Mouse (Mus musculus) hindbrain, embryonic 15.5 days (tissue): ENCODE data around the gene Prkar2b. TPM values are rescaled to one million over a fixed set of nuclear protein-coding genes. Genes with fewer than 3 reads are reported as not detected.

ENCODE experiments used
- ATAC-seq: fragments of 200-750 bp; cut with Nextera tagmentation; 2 replicates; pipeline ENCODE4 v1.8.0; 2017; ENCODE audit warnings: low read depth, moderate number of reproducible peaks, moderate TSS enrichment; ENCODE audit not compliant: low FRiP score
- H3K27ac ChIP-seq: fragments of 300-500 bp; sonication (generic); replicated peaks from 2 replicates; pipeline ENCODE4 v1.5.1; 2015; ENCODE audit warnings: mild to moderate bottlenecking, inconsistent platforms
- H3K27me3 ChIP-seq: fragments of 300-500 bp; sonication (generic); 2 replicates; pipeline ENCODE4 v1.6.1; 2015; ENCODE audit warnings: control low read depth, inconsistent platforms
- H3K36me3 ChIP-seq: fragments of 300-500 bp; sonication (generic); 2 replicates; pipeline ENCODE4 v1.6.1; 2015; ENCODE audit warnings: control low read depth, inconsistent platforms
- H3K4me1 ChIP-seq: fragments of 300-500 bp; sonication (generic); replicated peaks from 2 replicates; pipeline ENCODE4 v1.6.1; 2015; ENCODE audit warnings: control low read depth, inconsistent platforms
- H3K4me2 ChIP-seq: fragments of 300-500 bp; sonication (generic); 2 replicates; pipeline ENCODE4 v1.6.1; 2015; ENCODE audit warnings: moderate library complexity, mild to moderate bottlenecking, inconsistent platforms
- H3K4me3 ChIP-seq: fragments of 300-500 bp; sonication (generic); 2 replicates; pipeline ENCODE4 v1.5.1; 2015; ENCODE audit warnings: mild to moderate bottlenecking, inconsistent platforms
- H3K9ac ChIP-seq: fragments of 300-500 bp; sonication (generic); 2 replicates; pipeline ENCODE4 v1.6.1; 2015; ENCODE audit warnings: inconsistent platforms
- H3K9me3 ChIP-seq: fragments of 300-500 bp; sonication (generic); 2 replicates; pipeline ENCODE4 v1.6.1; 2016; ENCODE audit warnings: control low read depth, inconsistent platforms
- WGBS: fragments of 180-500 bp; shearing (Covaris S2); methylation state at CpG from one replicate; pipeline ENCODE4 v1.1.7; 2015; 5-methylcytosine and 5-hydroxymethylcytosine counted together
- polyA plus RNA-seq: library from polyadenylated mRNA; unstranded; fragments of >200 nt; fragmentation: Nextera tagmentation; extraction: Ambion mirVana; gene quantifications from 2 replicates; pipeline ENCODE4 v1.2.1, GENCODE M21; 2015

The Prkar2b gene
- polyA plus RNA-seq, 1 experiment from 2014 or later: 138 TPM

- no peaks in the 10 kb centered on the region for H3K36me3 ChIP-seq
- WGBS: under 1% methylated on average over 67 of the region's 71 CpGs
- no peaks in the 10 kb centered on the region for H3K9me3 ChIP-seq
- H3K27ac ChIP-seq: peak within 1 kb of the TSS; percentile 97
- H3K9ac ChIP-seq: peak within 1 kb of the TSS; percentile 81
- no peaks in the 10 kb centered on the region for H3K27me3 ChIP-seq
- peak within 1 kb of the TSS; percentile 74 for H3K4me2 ChIP-seq
- ATAC-seq: peak; percentile 98
- H3K4me3 ChIP-seq: peak within 1 kb of the TSS; percentile 93
- peaks cover 11% of the 10 kb centered on the region; the same call in 1 of the 2 replicates for H3K4me1 ChIP-seq
These were observed 111.1 kb downstream of the Prkar2b start, which contains the start of gene Hbp1 for GRCm38 (mm10) chr12:31949759-31950658. Gene Hbp1, minus strand, starts transcription at chr12:31950535.

GRCm38 (mm10) chr12:31949193-31949741 is 111.8 kb downstream of the Prkar2b start:
- Histone ChIP-seq H3K9me3 (no peaks in the 10 kb centered on the region), H3K4me1 (peaks cover 11% of the 10 kb centered on the region; the same call in 1 of the 2 replicates), H3K36me3 (no peaks in the 10 kb centered on the region), H3K4me3 (peak overlapping the region; percentile 93), H3K27ac (peak overlapping the region; percentile 97), H3K27me3 (no peaks in the 10 kb centered on the region), H3K9ac (peak overlapping the region; percentile 81), H3K4me2 (peak overlapping the region; percentile 72)
- WGBS: 0% methylated on average over 34 of the region's 58 CpGs
- ATAC-seq: peak; percentile 83

GRCm38 (mm10) chr12:31948101-31949000 is 112.7 kb downstream of the Prkar2b start:
- H3K4me3 ChIP-seq: peak overlapping the region; percentile 93
- peaks cover 3% of the 10 kb centered on the region; the same call in 1 of the 2 replicates for H3K36me3 ChIP-seq
- peaks cover 11% of the 10 kb centered on the region; the same call in 1 of the 2 replicates for H3K4me1 ChIP-seq
- peak overlapping the region; percentile 81 for H3K9ac ChIP-seq
- no peaks in the 10 kb centered on the region for H3K9me3 ChIP-seq
- ATAC-seq: no peak
- 17% methylated on average over 7 of the region's 7 CpGs for WGBS
- peak overlapping the region; percentile 72 for H3K4me2 ChIP-seq
- H3K27me3 ChIP-seq: no peaks in the 10 kb centered on the region
- peak overlapping the region; percentile 97 for H3K27ac ChIP-seq

- whole genome bisulfite sequencing: 91% methylated on average over 5 of the region's 5 CpGs
- Histone ChIP-seq H3K4me3 (no peak overlapping the region), H3K27me3 (no peaks in the 10 kb centered on the region), H3K9ac (no peak overlapping the region), H3K27ac (no peak overlapping the region), H3K4me2 (no peak overlapping the region), H3K9me3 (no peaks in the 10 kb centered on the region), H3K4me1 (peaks cover 11% of the 10 kb centered on the region; the same call in 1 of the 2 replicates), H3K36me3 (peaks cover 11% of the 10 kb centered on the region)
- ATAC-seq: no peak
These were observed 113.6 kb downstream of the Prkar2b start for GRCm38 (mm10) chr12:31947476-31947875.

GRCm38 (mm10) chr12:31944405-31944804 is 116.7 kb downstream of the Prkar2b start:
- no peak overlapping the region for H3K9ac ChIP-seq
- H3K4me2 ChIP-seq: no peak overlapping the region
- peaks cover 7% of the 10 kb centered on the region; the same call in 1 of the 2 replicates for H3K4me1 ChIP-seq
- H3K27ac ChIP-seq: no peak overlapping the region
- ATAC-seq: no peak
- no peaks in the 10 kb centered on the region for H3K27me3 ChIP-seq
- peaks cover 20% of the 10 kb centered on the region for H3K36me3 ChIP-seq
- WGBS: 96% methylated on average over 2 of the region's 2 CpGs
- no peaks in the 10 kb centered on the region for H3K9me3 ChIP-seq
- no peak overlapping the region for H3K4me3 ChIP-seq

- Histone ChIP-seq H3K4me3 (no peak overlapping the region), H3K9me3 (no peaks in the 10 kb centered on the region), H3K27me3 (no peaks in the 10 kb centered on the region), H3K9ac (no peak overlapping the region), H3K36me3 (peaks cover 33% of the 10 kb centered on the region), H3K4me2 (no peak overlapping the region), H3K4me1 (peaks cover 4% of the 10 kb centered on the region; the same call in 1 of the 2 replicates), H3K27ac (no peak overlapping the region)
- WGBS: 95% methylated on average over 4 of the region's 4 CpGs
- ATAC-seq: no peak
These were observed 118.0 kb downstream of the Prkar2b start for GRCm38 (mm10) chr12:31943020-31943654.

- no peak overlapping the region for H3K4me2 ChIP-seq
- H3K27ac ChIP-seq: no peak overlapping the region
- H3K9ac ChIP-seq: no peak overlapping the region
- ATAC-seq: no peak
- H3K4me1 ChIP-seq: no peaks in the 10 kb centered on the region
- no peak overlapping the region for H3K4me3 ChIP-seq
- H3K9me3 ChIP-seq: no peaks in the 10 kb centered on the region
- no peaks in the 10 kb centered on the region for H3K27me3 ChIP-seq
- peaks cover 56% of the 10 kb centered on the region for H3K36me3 ChIP-seq
These were observed 122.1 kb downstream of the Prkar2b start for GRCm38 (mm10) chr12:31939026-31939425.

- Histone ChIP-seq H3K27me3 (no peaks in the 10 kb centered on the region), H3K4me3 (no peak overlapping the region), H3K4me1 (no peaks in the 10 kb centered on the region), H3K9me3 (no peaks in the 10 kb centered on the region), H3K4me2 (no peak overlapping the region), H3K27ac (no peak overlapping the region), H3K9ac (no peak overlapping the region), H3K36me3 (peaks cover 55% of the 10 kb centered on the region)
- 88% methylated on average over 4 of the region's 4 CpGs for WGBS
- no peak for ATAC-seq
These were observed 122.6 kb downstream of the Prkar2b start for GRCm38 (mm10) chr12:31938391-31938997.

GRCm38 (mm10) chr12:31937613-31938012 is 123.5 kb downstream of the Prkar2b start:
- 93% methylated on average over 3 of the region's 3 CpGs for WGBS
- Histone ChIP-seq H3K9ac (no peak overlapping the region), H3K27me3 (no peaks in the 10 kb centered on the region), H3K27ac (no peak overlapping the region), H3K4me2 (no peak overlapping the region), H3K9me3 (no peaks in the 10 kb centered on the region), H3K4me1 (no peaks in the 10 kb centered on the region), H3K36me3 (peaks cover 46% of the 10 kb centered on the region), H3K4me3 (no peak overlapping the region)
- no peak for ATAC-seq

- no peaks in the 10 kb centered on the region for H3K9me3 ChIP-seq
- ATAC-seq: no peak
- no peak overlapping the region for H3K4me3 ChIP-seq
- 51% methylated on average over 6 of the region's 6 CpGs for WGBS
- no peaks in the 10 kb centered on the region for H3K4me1 ChIP-seq
- no peaks in the 10 kb centered on the region for H3K27me3 ChIP-seq
- peaks cover 49% of the 10 kb centered on the region for H3K36me3 ChIP-seq
- H3K9ac ChIP-seq: no peak overlapping the region
- H3K27ac ChIP-seq: no peak overlapping the region
- H3K4me2 ChIP-seq: no peak overlapping the region
These were observed 124.3 kb downstream of the Prkar2b start for GRCm38 (mm10) chr12:31936657-31937300.
